Mouse (Mus musculus) spleen, postnatal 14 days (tissue): ENCODE data around the gene Tmem98.

Source experiments
- DNase-seq, 2 experiments: peaks; one replicate each; pipeline ENCODE4 v3.0.0; 2021 to 2022; ENCODE audit warnings: low spot score in 2 of 2

The Tmem98 gene

GRCm38 (mm10) chr11:80809993-80810821 lies at the start of gene Tmem98:
Tmem98 (plus strand) TSS chr11:80810175.
- no peak for DNase-seq

GRCm38 (mm10) chr11:80761285-80761974 lies 48.5 kb upstream of the Tmem98 start:
- no peak for DNase-seq

DNA sequence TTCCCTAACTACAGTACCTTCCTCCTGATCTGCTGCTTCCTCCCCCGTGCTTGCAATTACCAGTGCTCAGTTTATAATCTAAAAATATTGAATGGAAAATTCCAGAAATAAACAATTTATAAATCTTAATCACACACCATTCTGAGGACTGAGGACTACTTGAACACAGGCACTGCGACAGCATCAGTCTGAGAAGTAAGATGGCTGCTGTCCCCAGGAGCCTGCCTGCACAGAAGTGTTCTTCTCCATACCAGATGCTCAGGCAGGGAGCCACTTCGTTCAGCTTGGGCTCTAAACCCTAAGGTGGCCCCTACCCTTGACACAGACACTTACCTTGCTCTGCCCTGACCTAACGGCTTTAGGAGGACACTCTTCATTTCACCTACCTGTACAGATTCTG lies 47.9 kb upstream of the Tmem98 start:
- no peak for DNase-seq

DNA sequence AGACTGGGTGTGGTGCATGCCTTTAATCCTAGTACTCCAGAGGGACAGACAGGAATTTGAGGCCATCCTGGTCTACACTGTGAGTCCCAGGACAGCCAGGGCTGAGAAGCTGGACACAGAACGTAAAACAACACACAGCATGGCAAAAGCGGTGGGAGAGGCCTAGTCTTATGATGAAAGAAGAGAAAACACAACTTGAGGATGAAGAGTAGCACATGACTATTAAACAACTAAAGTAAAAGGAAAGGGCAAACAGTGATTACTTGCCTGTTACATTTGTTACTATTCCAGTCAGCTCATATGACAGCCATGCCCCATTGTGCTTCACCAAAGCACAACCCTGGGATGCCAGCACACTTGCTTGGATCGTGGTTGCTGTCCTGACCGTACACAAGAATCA lies 43.9 kb upstream of the Tmem98 start:
- DNase-seq: no peak

GRCm38 (mm10) chr11:80766472-80767319 lies 43.3 kb upstream of the Tmem98 start:
- DNase-seq: no peak

- no peak for DNase-seq
Observed at GRCm38 (mm10) chr11:80767320-80767617, 42.7 kb upstream of the Tmem98 start.

GRCm38 (mm10) chr11:80771186-80771585 lies 38.8 kb upstream of the Tmem98 start:
- DNase-seq: no peak

DNA sequence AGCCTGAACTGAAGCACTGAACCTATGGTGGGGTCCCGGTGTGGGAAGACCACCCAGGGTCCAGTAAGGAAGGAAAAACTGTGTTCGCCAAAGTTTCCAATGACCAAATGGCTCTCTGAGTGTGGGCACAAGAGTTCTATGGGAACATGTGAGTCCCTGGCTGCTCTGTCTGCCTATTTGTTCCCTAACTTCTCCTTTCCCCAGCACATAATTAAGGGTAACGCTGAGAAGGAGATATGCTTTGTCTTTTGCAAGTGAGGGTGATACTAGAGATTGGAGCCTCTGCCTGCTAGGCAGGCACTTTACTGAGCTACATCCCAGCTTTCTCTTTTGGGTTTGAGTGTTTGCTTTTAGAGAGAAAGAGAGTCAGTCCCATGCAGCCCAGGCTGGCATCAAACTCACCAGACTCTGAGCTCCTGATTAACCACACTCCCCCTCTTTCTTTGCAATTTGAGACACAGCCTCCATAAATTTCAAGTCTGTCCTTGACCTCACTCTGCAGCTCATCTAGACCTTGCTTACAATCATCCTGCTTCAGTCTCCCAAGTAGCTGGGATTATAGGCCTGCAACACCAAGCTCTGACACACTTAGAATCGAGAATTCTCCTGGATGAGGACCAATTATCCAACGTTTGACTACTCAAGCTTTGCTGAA lies 38.3 kb upstream of the Tmem98 start:
- no peak for DNase-seq

DNA sequence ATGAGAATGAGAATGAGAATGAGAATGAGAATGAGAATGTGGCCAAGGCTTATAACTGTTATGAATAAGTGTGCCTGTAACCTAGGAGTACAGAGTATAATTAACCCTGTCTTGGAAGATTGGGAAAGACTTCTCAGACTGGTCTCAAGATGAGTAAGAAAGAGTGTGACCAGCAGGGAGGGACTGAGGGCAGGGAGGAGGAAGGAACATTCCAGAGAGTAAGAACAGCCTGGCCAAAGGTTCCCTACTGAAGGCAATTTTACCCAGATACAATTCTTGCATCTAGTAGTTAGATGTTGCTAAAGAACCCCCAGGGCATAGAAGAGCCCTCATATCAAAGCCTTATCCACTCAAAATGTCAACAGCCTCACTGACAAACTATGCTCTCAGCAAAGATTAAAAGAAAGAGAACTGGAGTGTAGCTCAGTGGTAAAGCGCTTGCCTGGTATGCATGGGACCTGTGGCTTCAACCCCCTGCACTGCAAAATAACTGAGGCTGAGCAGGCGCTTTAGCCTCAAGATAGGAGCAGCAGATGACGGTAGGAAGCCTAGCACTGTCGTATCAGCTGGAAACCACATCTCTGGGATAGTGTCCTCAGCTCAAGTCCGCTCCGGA lies 37.3 kb upstream of the Tmem98 start:
- no peak for DNase-seq

DNA sequence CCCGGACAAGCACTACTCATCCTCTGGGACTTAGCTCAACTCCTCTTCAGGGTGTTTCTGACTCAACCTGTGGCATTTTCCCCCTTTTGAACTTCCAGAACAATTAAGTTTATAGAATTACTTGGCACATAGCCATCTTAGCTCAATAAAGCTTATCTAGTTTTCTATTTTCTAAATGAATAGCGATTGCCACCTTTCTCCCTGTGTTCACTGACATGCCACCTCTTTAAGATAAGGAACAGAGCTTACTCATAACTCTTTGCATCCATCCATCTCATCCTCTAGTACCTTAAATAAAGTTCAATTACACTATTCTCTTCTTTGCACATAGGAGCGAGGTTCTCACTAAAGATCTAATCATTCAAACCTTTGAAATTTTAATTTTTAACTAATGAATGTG lies 34.4 kb upstream of the Tmem98 start:
- no peak for DNase-seq

- no peak for DNase-seq
Observed at GRCm38 (mm10) chr11:80777708-80778107, 32.3 kb upstream of the Tmem98 start.

DNA sequence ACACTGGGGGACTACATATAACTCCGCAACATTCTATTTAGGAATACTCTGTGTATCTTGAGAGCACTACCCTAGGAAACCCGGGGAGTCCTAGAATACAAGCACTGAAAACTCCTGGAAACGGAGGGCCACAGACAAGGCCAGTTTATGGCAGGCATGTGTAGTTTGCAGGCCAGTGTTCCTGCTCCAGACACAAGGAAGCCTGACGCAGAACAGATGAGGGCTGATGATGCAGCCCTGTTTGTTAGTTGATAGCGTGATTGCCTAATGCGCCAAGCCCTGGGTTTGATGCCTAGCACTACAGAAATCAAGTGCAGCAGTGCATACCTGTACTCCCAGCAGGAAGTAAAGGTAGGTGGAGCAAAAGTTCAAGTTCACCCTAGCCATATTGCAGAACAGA lies 31.8 kb upstream of the Tmem98 start:
- no peak for DNase-seq

DNA sequence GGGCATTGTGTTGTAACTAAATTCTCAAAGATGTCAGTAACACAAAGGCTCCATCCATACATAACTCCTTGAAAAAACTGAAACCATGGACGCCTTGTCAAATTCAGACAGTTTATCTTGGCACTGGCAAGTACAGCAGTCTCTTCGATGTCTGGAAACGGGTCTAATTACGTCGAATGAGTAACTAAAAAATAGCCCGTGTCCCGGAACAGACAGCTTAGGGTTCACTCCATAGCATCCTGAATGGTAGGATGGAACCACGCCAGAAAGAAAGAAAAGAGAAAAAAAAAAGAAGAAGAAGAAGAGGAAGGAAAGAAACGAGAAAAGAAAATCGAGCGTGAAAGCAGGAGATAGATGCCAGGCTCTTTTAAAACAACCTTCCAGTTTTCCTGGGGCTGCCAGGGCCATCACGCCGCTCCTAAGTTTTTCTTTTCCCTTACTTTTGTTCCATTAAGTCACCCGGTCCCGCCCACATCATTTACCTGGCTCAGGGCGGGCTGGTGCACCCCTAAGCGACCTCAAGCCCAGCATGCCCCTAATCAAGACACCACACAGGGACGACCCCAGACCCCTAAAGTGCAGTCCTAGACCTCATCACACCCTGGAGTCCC lies 31.0 kb upstream of the Tmem98 start:
- no peak for DNase-seq

DNA sequence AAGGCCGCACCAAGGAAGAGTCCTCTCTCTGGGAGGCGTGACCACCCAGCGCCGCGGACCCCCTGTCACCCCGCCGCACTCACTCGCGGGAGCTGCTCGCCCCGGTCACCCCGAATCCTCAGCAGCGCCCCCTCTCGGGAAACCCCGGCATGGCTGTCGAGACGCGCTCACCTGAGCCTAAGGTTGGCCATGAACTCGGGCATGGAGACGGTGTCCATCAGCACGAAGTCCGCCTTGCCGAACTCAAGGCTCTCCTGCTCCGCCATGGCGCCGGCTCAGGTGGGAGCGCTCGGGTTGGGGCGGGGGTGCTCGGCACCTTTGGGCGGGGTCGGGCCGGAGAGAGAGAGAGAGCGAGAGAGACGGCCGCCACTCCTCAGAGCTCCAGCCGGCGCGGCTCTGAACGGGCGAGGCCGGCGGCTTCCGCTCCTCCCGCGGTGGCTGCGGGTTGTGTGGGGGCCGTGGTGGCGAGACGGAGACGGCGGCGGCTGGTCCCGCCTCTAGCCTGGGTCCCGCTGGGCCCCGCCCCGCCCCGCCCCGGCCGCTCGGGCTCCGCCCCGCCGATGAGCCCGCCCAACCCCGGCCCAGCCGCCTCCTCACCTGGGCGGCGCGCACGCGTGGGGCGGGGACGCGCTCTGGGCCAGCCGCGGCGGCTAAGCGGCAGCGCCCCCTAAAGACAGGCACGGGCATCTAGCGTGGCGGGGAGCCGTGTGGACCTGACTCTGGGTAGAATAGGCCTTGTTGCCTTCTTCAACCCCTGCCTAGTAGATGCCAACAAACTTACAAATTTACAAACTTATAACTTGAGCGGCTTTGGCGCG lies 30.2 kb upstream of the Tmem98 start, which contains the start of gene Myo1d:
TSS of gene Myo1d (minus strand) at position 499 of the 818 bp plus-strand sequence.
- DNase-seq: peak; percentile 81 to 89

DNA sequence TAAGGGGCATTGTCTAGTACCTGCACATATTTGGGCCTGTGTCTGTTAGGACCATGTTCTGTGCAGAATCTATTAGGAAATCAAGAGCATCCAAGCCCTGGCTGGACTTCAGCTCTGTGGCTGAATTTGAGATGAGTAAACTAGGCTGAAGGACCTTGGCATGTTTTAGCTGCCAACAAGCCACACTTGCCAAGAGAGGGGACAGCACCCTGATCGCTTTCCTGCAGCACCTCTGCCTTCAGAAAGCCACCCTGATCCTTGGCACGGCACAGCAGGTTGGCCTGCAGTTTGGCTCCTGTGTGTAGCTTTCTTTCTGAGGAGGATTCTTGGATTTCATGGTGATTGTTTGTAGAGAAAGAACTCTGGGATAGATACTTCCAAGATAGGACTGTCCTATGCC lies 28.4 kb upstream of the Tmem98 start:
- DNase-seq: no peak

DNA sequence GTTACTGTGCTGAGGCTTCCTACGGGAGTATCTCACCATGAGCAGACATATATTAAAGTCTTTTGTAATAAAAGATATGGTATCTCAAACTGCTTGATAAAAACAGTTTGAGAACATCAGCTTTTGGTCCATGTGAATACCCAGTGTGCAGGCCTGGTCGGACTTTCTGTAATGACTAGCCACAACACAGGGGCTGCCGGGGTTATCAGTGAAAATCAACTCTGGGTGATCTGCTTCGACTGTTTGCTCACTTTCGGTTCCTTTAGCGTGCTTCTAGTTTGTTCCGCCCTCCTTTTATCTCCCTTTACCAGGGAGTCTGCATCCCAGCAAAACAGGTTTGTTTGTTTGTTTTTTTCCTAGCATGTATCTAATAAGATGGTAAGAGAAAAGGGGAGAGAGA lies 26.5 kb upstream of the Tmem98 start:
- no peak for DNase-seq

DNA sequence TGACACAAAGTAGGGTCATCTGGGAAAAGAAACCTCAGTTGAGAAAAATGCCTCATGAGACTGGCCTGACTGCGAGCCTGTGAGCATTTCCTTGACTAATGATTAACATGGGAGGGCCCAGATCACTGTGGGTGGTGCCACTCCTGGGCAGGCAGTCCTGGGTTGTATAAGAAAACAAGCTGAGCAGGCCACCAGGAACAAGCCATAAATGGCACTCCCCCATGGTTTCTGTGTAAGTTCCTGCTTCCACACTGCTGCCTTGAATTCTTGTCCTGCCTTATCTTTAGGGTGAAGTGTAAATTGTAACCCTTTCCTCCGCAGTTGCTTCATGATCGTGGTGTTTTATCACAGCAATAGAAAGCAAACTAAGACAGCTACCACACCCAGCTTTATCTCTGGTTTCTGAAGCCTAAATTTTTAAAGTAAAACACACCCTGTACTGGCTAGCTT lies 25.7 kb upstream of the Tmem98 start:
- DNase-seq: peak; percentile 19 to 34

- no peak for DNase-seq
Observed at GRCm38 (mm10) chr11:80785672-80786071, 24.3 kb upstream of the Tmem98 start.

DNA sequence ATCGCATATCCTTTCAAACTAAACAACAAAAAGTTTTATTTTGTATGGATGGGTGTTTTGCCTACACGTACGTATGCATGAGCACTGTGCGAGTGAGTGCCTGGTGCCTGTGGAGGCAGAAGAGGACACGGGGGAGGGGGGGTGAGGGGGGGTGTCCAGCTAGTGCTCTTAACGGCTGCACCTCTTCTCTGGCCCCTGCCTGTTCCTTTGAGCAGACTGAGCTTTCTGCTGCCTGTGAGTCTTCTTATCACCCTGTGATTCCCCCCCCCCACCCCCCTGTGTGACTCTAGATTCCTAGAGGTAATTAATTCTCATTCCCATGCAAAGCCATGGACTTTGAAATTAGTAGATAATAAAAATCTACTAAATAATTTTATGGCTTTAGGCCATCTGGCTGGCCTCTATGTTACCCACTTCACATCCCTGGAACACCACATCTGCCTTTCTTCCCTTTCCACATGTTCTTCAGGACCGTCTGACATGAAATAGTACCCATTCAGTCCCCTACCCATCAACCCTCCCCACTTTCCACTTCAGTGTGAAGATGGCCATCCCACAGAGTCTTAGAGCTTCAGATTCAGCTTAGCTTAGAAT lies 20.2 kb upstream of the Tmem98 start:
- DNase-seq: no peak

GRCm38 (mm10) chr11:80790413-80790812 lies 19.6 kb upstream of the Tmem98 start:
- no peak for DNase-seq
